Mouse (Mus musculus): Measurements from ENCODE around the gene Tmem117. TPM values are rescaled to one million over a fixed set of nuclear protein-coding genes. Genes with fewer than 3 reads are reported as not detected.

Tmem117 gene
- total RNA-seq, 1 experiment from 2014 or later = 4.9 TPM

DNA sequence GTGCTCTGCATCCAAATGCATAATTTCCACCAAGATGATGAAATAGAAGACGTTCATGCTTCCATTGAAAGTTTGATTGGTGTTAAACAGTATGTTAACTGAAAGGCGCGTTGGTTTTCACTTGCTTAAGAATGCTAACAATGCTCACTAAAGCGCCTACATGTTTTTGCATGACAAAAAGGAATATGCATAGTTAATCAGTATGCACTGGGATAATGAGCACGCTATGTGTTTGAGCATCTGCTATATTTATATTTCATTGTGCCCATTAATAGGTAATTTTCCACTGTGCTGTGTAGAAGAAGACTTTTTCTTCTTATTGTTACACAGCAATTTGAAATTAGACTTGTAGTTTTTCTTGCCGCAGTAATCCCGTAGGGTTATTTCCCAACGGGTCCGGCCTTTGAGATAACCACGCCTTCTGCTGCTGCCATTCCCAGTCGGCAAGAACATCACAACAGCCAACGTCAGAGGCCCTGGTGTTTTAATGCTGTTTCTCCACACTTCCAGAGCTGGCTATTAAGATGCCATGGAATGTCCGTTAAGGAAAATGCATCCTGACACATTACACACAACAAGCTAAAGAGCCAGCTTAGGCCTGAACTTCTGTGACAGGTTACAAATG lies 399.9 kb downstream of the Tmem117 start:
- no peak for DNase-seq

DNA sequence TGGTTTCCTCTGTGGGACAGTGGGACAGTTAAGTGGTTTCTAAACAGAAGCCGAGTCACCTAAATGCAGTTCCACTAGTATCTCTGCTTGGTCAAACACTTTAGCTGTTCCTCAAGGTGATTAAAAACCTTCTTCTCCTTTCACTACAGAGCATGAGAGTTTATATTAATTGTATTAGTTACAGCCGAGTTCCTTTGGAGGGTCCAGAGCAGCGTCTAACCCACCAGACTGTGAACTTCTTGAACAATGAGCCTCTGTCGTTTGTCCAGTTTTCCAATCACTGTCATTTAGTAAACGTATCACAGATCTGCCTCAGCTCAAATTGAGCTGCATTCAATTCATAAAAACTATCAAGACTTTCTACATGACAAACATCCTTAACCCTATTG lies 400.4 kb downstream of the Tmem117 start:
- no peak for DNase-seq

DNA sequence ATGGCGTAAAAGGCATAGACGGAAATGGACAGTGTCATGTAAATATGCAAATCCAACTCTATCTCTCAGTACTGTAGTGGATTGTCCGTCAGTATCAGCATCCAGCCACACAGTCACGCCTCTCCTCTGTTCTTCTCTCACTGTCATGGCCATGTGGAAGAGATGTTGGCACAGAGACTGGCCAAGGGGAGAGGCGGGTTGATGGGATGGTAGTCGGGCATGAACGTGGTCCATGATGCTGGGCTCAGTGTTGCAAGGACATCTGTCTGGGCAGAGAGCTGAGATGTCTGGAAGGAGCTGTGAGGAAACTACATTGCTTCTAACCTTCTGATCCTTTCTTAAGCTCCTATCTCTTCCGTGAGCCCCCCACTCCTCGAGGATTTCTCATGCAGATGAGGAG lies 413.4 kb downstream of the Tmem117 start:
- DNase-seq = no peak

DNA sequence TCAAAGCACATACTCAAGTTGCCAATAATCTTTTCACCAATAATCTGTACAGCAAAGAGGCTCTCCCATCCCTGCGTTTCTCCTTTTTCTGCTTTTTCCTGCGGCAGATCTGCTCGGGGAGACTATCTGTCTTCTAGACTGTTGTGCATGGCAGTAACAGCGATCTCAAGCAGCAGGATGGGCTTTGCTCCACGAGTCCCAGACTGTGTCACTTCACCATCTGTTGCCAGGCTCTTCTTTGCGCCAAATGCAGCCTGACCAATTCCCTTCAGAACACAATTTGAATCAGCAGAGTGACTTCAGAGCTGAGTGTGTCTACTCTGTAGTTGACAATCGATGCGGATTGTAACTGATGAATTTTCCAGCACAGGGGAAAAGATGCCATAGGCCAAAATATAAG lies 415.0 kb downstream of the Tmem117 start:
- DNase-seq = no peak

DNA sequence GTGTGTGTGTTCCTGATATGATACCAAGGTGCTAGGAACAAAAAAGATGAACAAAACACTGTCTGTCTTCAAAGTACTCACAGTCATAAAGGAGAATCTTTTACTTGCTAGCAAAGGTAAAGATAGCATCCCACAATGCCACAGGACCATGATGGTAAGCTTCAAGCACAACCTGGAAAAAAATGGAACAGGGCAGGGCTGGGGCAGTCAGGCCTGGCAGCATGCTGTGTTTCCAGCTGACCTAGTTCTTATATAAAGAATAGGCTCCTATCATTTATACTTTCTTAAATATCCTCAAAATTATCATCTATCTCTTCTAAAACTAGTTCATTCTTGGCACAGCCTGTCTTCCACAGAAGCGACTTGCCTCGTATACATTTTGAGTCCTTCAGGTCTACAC lies 418.5 kb downstream of the Tmem117 start:
- no peak for DNase-seq

DNA sequence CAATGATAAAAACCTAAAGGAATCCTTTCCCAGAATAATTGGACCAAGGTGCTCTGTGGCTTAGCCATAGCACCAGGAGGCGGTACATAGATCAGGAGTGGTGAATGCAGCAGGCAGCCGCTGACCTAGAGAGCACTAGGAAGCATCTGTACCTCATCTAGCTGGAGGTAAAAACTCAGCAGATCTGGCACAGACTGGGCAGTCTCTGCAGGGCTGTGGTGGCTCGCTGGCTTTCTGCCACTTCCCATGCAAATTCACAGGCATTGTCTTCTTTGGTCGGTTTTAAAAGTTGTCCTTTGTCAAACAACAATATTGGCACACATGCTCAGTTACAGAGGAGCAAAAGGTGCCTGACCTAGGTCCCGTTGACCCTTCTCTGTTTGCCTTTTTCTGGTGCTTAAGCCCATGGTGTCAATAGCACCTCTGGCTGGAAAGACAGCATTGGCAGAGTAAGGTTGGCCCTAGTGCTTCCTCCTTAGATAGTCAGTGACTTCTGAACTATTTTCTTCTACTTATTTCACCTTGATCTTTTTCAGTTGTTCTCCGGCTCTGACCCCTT lies 420.2 kb downstream of the Tmem117 start:
- DNase-seq = no peak

DNA sequence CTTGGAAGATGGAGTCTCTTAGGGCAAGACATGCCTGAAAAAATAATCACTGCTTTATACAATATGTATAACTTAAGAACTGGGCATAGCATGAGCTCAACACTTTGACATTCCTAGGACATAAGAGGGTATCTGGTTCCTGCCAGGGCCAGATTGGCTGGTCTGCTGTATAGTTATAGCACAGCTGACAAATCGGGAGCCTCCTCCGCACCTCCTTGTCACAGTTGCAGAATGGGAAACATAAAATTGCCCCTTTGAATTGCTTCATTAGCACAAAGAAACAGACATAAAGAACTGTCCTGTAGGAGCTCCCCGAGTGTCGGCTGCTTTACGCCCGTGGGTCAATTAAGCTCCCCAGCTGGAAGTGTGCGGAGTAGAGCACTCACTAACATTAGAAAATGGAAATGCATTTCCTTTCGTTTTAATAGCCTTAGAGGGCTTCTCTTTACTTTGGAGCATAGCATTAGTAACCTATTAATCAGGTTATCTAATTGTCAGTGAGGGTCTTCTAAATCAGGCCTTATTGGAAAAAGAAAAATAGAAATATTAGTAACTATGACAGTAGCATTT lies 426.1 kb downstream of the Tmem117 start:
- no peak for DNase-seq

DNA sequence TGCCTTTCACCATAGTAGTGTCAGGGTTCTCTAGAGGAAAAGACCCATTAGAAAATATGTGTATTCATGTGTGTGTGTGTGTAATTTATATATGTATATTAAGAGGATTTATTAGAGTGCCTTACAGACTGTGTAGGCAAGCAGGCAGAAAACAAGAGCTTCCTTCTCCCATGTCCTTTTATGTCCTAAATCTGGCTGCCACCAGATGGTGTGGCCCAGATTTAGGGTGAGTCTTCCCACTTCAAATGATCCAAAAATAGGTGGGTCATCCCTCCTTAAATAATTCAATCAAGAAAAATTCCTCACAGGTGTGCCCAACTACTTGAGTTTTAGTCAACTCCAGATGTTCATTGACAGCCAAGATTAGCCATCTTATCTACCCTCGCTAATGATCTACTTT lies 439.0 kb downstream of the Tmem117 start:
- DNase-seq = no peak

DNA sequence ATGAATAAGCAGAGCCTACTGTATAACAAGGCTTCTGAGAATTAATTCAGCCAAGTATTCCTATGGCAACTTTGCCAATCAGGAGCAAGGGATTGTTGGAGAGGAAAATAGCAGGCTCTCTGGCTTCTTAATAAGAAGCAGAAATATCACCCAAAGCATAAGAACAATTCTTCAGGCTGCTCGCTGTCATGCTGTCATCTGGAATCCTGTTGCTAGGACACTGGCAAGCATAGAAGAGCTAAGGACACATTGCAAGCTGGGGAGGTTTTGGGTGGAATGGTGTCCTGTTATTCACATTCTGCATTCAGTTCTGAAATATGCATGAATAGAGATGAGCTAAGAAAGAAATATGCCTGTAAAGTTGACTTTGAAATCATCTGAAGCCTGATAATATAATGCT lies 439.8 kb downstream of the Tmem117 start:
- DNase-seq = no peak

DNA sequence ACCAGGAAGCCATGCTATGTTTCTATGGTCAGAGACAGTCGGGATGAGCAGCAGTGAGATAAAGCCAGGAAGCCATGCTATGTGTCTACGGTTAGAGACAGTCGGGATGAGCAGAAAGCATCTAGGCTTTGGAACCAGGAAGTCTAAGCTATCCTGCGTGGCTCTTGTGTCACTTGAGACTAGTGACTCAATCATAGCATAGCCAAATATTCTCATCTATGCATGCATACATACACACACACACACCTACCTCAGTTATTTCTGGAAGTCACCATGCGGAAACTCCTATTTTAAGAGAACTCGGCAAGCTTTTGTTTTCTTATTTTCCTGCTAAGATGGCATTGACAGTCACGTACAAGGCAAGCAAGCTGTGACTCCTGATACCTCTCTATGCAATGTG lies 441.8 kb downstream of the Tmem117 start:
- DNase-seq = no peak

DNA sequence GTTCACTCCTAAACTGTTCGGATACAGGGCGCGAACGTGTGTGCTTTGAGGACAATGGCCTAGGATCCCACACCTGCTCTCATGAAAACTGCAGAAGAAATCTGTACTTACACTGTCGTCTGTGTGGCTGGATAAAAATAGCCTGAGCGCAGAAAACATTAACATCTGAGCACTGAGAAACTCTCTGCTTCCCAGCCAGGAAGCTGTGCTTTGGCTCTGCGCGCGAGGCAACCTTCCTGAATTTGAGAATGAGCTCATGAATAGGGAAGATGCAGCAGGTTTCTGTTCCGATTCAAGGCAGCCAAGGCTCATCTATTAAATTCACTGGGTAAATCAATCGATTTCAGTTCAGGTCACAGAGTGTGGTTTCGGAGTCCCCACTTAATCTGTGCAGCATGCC lies 446.3 kb downstream of the Tmem117 start:
- DNase-seq = no peak

DNA sequence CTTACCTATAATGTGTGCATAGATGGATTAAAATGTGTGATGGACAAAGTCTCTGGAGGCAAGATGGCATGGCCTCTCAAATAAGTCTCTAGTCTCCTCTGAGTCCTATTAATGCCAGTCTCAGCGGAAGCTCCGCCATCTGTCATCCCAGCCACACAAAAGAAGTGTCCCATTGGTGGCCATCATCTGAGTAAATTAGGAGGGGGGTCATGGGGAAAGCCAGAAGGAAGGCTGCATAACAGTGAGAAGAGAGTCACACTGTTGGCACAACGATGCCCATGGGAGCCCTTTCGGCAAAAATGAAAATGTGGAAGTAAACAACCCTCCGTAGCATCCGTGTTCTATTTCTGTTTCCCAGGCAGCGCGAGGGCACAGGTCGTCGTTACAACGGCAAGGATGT lies 452.6 kb downstream of the Tmem117 start:
- DNase-seq = no peak

DNA sequence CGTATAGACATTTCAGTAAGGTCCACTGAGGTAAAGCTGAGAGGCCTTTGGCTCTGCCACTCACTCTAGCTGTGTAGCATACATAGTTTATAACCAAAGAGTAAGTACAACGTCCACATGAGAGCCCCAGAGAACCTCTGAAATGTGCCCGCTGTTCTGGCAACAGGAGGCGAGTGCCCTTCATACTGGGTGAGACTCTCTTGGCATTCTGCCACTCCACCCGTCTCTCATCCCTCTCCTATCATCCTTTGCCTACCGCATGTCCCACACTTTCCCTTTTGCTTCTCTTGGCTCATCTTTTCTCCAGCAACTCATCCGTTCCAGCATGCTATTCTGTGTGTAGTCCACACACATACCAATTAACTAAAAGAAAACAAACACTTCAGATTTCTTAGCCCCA lies 456.9 kb downstream of the Tmem117 start:
- DNase-seq = peak; percentile 21

DNA sequence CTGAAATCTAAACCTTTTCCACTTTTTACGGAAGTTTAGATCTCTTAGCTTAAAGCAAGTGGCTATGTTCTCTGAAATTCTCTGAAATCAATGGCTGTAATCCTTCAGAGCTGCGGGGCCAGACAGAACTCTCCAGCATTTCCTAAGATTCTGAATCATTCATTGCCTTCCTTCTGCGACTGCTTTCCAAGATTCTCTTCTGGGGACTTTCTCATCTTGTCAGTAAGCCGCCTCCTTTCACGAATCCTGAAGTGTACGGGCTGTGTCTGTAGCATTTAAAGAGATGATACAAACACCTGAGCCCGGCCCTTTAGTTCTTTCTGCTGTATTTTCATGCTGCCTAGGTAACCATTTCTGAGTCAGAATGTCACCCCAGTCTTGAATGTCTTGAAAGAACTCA lies 471.1 kb downstream of the Tmem117 start:
- no peak for DNase-seq

DNA sequence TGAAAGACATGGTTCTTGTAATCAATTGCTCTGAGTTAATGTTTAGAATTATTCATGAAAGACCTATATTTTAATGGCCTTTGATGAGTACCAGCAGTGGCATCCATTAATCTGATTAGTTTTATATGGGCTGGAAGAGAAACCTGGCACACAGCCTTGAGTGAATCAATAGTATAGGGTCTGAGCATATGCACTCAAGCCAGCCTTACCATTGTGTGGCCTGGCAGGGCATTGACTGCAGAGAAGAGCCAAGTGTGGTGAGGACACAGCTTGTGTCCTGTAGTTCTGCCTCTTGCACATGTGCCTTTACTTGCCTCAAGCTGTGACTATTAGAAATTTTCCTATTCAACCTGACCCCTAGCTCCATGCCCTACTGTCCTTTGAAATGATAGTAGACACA lies 472.5 kb downstream of the Tmem117 start:
- DNase-seq = no peak

DNA sequence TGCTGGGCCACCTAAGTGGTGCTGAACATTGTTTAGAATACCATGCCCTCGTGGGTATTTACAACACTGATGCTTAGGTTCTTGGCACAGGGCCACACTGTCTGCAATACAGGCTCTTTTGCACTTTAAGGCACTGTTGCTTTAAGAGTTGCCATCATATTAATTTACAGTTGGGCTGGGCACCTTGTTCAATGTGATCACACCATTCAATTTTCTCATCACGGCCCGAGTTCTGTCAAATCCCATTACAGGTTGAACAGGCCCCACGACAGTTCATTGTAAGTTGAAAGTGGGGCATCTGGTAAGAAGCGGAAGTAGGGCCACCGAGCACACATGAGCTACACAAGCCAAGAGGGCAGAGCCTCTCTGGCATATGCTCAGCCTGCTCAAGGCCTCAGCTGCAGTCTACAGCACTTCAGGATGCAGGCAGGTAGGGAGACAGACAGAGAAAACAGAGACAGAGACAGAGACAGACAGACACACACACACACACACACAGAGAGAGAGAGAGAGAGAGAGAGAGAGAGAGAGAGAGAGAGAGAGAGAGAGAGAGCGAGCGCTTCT lies 478.3 kb downstream of the Tmem117 start:
- no peak for DNase-seq

DNA sequence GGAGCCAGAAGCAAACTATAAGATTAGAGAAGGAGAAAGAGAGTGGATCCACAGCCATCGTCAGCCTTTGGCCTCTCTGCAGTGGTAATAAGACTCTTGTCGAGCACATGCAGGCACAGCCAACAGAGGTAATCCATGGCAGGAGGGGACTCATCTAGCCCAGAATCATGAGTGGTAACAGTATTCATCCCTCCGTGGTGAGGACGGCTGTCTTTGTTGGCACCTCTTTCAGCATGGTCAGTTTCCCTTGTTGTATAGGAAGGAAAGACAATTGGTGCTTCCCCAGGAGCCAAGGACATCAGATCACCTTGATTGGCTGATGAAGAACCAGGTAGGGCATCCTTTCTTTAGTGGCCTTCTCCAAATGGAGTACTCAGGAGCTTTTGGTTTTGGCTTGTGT lies 479.6 kb downstream of the Tmem117 start:
- no peak for DNase-seq

DNA sequence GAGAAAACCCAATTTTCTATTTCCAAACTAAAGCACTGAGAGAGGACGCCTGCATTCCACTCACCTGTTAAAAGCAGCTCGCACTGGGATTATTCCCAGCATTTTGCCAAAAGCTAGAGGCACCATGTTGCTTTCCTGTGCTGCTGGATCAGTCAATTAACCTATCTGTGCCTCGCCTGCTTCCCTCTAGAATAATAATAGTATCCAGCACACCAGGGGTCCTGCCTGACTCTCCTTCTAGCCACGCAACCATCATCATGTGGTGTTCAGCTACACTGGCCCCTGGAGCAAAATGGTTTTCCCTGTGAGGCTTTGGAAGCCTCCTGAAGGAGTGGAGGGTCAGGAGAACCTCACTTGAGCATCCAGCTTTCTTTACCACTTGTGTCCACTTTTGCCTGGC lies 502.4 kb downstream of the Tmem117 start:
- DNase-seq = no peak

DNA sequence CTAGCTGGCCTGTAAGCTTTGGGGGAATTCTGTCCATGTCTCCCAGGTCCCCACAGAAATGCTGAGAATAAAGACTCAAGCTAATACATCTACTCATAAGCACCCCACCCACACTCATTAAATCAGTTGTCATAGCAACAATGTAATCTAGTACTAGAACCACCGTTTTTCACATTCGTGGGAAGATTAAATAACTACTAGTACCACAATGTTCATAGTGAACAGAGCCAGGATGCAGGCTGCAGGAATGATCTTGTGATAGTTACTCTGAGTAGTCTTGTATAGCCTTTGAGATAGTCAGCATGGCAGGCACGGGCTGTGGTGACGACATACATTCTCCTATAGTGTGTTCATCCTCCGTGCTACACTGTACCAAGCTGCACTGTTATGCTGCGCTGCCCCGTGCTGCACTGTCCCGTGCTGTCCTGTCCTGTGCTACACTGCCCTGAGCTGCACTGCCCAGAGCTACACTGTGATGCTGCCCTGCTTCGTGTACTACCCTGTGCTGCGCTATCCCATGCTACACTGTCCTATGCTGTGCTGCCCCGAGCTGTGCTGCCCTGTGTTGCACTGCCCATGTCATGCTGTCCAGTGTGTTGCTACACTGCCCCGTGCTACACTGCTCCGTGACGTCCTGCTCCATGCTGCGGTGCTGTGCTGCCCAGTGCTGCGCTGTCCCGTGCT lies 507.0 kb downstream of the Tmem117 start:
- DNase-seq = no peak

DNA sequence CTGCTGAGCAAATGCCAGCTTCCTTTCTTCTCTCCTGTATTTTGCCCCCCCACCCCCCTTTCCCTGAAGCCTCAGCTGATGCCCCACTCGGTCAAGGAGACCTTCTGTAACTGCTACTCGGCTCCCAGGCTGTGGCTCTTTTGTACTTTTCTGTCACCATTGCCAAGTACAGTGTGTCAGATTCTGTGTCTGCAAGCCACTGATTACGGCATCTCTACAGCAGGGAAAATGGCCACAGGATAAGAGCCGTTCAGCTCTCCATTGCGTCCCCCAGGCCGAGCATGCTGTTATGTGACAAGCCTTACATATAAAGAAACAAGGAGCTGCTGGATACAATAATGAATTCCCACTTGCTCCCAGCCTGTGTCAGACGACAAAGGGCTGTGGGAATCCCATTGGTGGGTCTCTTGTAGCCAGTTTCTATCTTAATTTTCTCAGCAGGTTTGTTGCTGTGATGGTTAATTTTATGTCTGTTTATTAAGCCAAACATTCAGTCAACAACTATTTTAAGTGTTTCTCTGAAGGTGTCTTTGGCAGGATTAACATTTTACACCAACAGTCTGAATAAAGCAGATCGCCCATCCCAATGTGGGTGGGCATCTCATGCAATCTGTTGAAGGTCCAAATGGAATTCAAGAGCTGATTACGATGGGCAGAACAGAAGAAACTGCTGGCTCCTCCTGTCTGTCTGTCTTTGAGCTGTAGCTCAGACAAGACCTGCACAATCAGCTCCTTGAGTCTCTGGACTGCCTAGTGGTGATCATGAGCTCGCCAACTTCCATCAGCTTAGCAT lies 508.2 kb downstream of the Tmem117 start:
- DNase-seq = no peak

DNA sequence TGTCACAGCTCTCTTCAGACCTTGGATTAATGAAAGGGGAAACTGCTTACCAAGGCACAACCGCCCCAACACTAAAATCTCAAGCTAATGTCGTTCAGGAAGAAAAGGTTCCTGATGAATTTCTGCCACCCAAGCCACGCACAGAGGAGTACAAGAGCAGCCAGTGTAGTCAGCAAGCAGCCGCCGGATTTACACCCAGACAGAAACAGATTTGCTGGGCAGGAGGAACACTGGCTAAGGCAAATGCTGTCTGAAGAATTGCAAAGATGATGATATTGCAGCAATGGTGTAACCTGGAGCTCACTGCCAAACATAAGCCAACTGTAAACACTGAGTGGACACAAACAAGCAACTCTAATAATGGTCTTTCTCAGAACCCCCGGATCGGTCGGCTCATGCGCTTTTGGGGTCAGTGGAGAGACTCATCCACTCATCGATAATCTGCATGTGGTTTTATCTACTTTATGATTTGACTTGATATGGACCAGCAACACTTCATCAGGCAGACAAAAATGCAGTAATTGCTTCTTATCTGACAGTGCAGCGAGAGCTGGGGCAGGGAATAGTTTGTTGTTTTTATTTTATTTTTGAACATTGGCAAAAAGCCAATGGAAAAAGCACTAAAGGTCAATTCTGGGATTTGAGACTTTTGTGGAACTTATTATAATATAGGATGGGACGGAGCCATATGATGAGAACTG lies 509.8 kb downstream of the Tmem117 start:
- DNase-seq = no peak

DNA sequence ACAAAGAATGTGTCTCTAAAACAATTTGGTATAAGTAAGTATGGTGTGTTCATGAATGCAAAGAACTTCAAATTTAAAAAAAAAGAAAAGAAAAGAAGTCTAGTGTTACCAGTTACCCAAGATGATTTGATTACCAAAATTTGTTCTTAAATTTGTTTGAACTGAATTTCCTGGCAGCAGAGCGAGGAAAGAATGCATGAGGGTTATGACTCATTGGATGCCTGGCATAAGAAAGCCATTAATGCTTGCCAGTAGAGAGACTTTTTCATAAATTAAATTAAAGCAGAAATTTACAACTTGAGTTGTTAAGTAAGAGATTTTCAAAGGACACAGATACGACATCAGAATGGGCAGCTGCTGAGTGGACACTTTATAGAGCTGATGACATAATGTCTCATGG lies 515.1 kb downstream of the Tmem117 start:
- DNase-seq = no peak
